ENCODE assay signal across 9 mouse cellular contexts in the genomic region with DNA sequence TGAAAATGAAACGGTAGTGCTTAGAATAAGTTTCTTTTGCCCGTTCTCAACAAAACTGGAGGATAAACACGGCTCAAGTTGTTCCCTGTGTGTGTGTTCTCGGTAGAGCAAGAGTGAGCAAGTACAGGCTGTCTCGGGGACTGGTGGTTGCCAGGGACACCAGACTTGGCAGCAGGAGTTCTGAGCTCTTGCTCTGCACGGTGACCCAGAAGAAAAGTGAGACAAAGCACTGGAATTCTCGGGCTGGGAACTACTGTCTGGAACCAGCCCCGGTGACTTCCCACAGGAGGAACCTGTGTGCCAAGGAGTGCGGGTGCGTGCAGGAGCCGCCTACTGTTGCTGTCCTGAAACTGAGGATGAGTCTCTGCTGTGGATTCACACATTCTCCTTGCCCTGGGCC.
A peak's percentile ranks its signal among the peaks of the same experiment; 100 is the strongest.
DNase-seq lines count a peak whose midpoint lies in the region; ATAC-seq and TF ChIP-seq lines count a peak whose summit lies in the region.
"Had no signal": no experiment of that assay in that cellular context is flagged by ENCODE, and none has a peak within 500 bp of the region (broad histone marks: within the 10 kb centered on the region; RNA-seq: fewer than 3 reads in every experiment).

No protein-coding gene starts in this region.

- TF ChIP-seq POLR2A in kidney, adult 2 months (IDR thresholded peaks at IDR 0.05; ENCODE audit: low read depth, low read length) = no peak

- WGBS in kidney, adult 2 months = 30% methylated on average over 11 of the region's 11 CpGs
- WGBS in lung, embryonic 14.5 days = 50% methylated on average over 11 of the region's 11 CpGs
- 76% methylated on average over 11 of the region's 11 CpGs for WGBS in liver, embryonic 11.5 days

- ATAC-seq in lung, embryonic 14.5 days (ENCODE audit: insufficient read depth) = no peak
- no peak for ATAC-seq in erythroid progenitor cell, adult 5-6 weeks (replicated peaks; ENCODE audit: low FRiP score, poor library complexity, severe bottlenecking)
- no peak; the same call in 1 of the 2 replicates for ATAC-seq in liver, embryonic 11.5 days (replicated peaks; ENCODE audit: low FRiP score)

- peak; percentile 7 for DNase-seq in cerebellum, adult 9-11 months
- no peak for DNase-seq in cerebellum, adult 8-10 months
- DNase-seq in urinary bladder, postnatal 14 days (ENCODE audit: low spot score) = peak; percentile 28
- no peak for DNase-seq in urinary bladder, adult 2 months (ENCODE audit: low spot score)
- DNase-seq in kidney, adult 2 months = peak; percentile 49
- peak; percentile 46 for DNase-seq in lung, embryonic 14.5 days
- DNase-seq in liver, embryonic 11.5 days (ENCODE audit: low spot score) = no peak

- no peak overlapping the region for H3K4me3 ChIP-seq in kidney, adult 2 months (ENCODE audit: insufficient read depth, low read depth, low read length)
- no peak overlapping the region for H3K4me3 ChIP-seq in lung, embryonic 14.5 days (ENCODE audit: low read depth, low read length)
- no peak overlapping the region for H3K4me3 ChIP-seq in liver, embryonic 11.5 days (ENCODE audit: low read depth, low read length)
- H3K4me3 ChIP-seq: liver, embryonic 15.5 days had no signal

- no peak overlapping the region for H3K27ac ChIP-seq in kidney, adult 2 months (ENCODE audit: insufficient read depth, low read depth, low read length)
- H3K27ac ChIP-seq in lung, embryonic 14.5 days (ENCODE audit: low read depth) = no peak overlapping the region
- H3K27ac ChIP-seq in liver, embryonic 11.5 days (ENCODE audit: low read depth, low read length) = no peak overlapping the region
- H3K27ac ChIP-seq: liver, embryonic 15.5 days had no signal

- no peak overlapping the region for H3K9ac ChIP-seq in lung, embryonic 14.5 days
- H3K9ac ChIP-seq in liver, embryonic 11.5 days (ENCODE audit: low read depth, low read length) = no peak overlapping the region
- H3K9ac ChIP-seq: liver, embryonic 15.5 days had no signal

- no peaks in the 10 kb centered on the region for H3K36me3 ChIP-seq in kidney, adult 2 months (ENCODE audit: control insufficient read depth, insufficient read depth, low read length)
- no peaks in the 10 kb centered on the region for H3K36me3 ChIP-seq in lung, embryonic 14.5 days (ENCODE audit: insufficient read depth)
- no peaks in the 10 kb centered on the region for H3K36me3 ChIP-seq in liver, embryonic 11.5 days (ENCODE audit: control insufficient read depth, insufficient read depth, low read length)
- H3K36me3 ChIP-seq: liver, embryonic 15.5 days had no signal

- H3K27me3 ChIP-seq in kidney, adult 2 months (replicated peaks; ENCODE audit: control insufficient read depth, insufficient read depth, low read length) = no peaks in the 10 kb centered on the region
- no peaks in the 10 kb centered on the region for H3K27me3 ChIP-seq in lung, embryonic 14.5 days (ENCODE audit: insufficient read depth, low read length)
- H3K27me3 ChIP-seq in liver, embryonic 11.5 days (replicated peaks; ENCODE audit: control insufficient read depth, insufficient read depth, low read length) = no peaks in the 10 kb centered on the region
- H3K27me3 ChIP-seq: liver, embryonic 15.5 days had no signal

- peaks cover 3% of the 10 kb centered on the region; the same call in 1 of the 2 replicates for H3K4me1 ChIP-seq in kidney, adult 2 months (ENCODE audit: control insufficient read depth, insufficient read depth, low read length)
- H3K4me1 ChIP-seq in lung, embryonic 14.5 days (ENCODE audit: insufficient read depth) = peaks cover 18% of the 10 kb centered on the region
- H3K4me1 ChIP-seq in liver, embryonic 11.5 days (replicated peaks; ENCODE audit: control insufficient read depth, insufficient read depth, low read length) = no peaks in the 10 kb centered on the region
- H3K4me1 ChIP-seq: liver, embryonic 15.5 days had no signal

- TF ChIP-seq CTCF in kidney, adult 2 months (conservative IDR thresholded peaks at IDR 0.05; ENCODE audit: insufficient read depth, insufficient read length, low read depth, low read length) = no peak
- TF ChIP-seq CTCF in lung, embryonic 14.5 days (IDR thresholded peaks at IDR 0.05; ENCODE audit: low read depth) = no peak

- no peak overlapping the region for H3K4me2 ChIP-seq in lung, embryonic 14.5 days
- no peak overlapping the region for H3K4me2 ChIP-seq in liver, embryonic 11.5 days
- H3K4me2 ChIP-seq: liver, embryonic 15.5 days had no signal

- H3K9me3 ChIP-seq in lung, embryonic 14.5 days (ENCODE audit: low read depth, low read length) = no peaks in the 10 kb centered on the region
- H3K9me3 ChIP-seq in liver, embryonic 11.5 days (ENCODE audit: control insufficient read depth, low read length) = no peaks in the 10 kb centered on the region
- H3K9me3 ChIP-seq: liver, embryonic 15.5 days had no signal

Comparison
In these comparisons a context has a peak if more than half of its experiments do, and no peak if none do; other contexts are left out.
1. DNase-seq: peak in cerebellum, adult 9-11 months (single experiment), urinary bladder, postnatal 14 days (single experiment), kidney, adult 2 months (single experiment) and lung, embryonic 14.5 days (single experiment); none in cerebellum, adult 8-10 months (single experiment), urinary bladder, adult 2 months (single experiment) and liver, embryonic 11.5 days (single experiment).